Mouse (Mus musculus) forelimb bud, embryonic 11.5 days (tissue): ENCODE measurements around the gene 9130204L05Rik.

Experiments used
- DNase-seq: peaks from one replicate; pipeline ENCODE4 v3.0.0-alpha.2; 2012; ENCODE audit warnings: low read depth, low spot score

9130204L05Rik gene

GRCm38 (mm10) chr3:91090703-91091102, at the start of gene 9130204L05Rik:
9130204L05Rik (minus strand) TSS chr3:91090803.
- DNase-seq = no peak

DNA sequence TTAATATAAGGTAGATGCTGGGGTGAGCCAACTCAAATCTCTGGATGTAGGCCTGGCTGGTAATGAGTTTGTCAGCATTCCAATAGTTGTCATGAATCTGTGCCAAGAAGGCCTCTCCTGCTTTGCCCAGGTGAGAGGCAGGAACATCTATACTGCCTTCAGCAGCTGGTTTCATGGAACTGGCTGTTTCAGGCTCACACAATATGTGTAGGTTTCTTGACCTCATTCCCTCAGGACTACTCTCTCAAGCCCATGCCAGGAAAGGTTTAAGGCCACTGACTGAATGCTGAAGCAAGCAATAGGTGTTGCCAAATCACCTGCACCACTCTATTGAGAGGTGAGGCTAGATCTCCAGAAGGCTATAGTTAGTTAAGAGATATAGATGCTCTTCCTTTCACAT, 18.1 kb upstream of the 9130204L05Rik start:
- DNase-seq = no peak

- peak; percentile 7 for DNase-seq
Measured at GRCm38 (mm10) chr3:91059211-91059610, 31.4 kb downstream of the 9130204L05Rik start.

DNA sequence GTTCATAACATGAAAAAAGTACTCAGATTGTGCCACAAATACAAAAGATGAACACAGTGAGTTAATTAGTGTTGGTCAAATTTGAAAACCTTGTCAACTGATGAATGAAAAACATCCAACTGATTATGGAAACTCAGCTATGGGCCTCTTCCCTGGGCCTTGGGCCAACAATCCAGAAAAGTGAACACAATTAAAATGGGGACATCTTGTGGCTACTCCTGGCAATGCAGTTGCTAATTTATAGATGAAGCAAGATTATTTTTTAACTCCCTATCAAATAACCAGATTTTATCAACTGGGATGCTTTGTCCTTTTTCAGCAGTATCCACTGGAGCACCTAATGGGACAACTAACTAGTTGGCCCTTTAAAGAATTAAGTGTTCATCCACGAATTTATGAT, 37.9 kb downstream of the 9130204L05Rik start:
- DNase-seq = no peak
